Mouse (Mus musculus) embryonic facial prominence, embryonic 14.5 days (tissue): ENCODE measurements around the gene Cryba4. TPM values are rescaled to one million over a fixed set of nuclear protein-coding genes. Genes with fewer than 3 reads are reported as not detected.

Source experiments
- ATAC-seq: fragments of 200-750 bp; cut with Nextera tagmentation; 2 replicates; pipeline ENCODE4 v1.8.0; 2017; ENCODE audit warnings: low read depth, moderate number of reproducible peaks, moderate TSS enrichment
- DNase-seq: peaks from one replicate; pipeline ENCODE4 v3.0.0-alpha.2; 2015; ENCODE audit warnings: low spot score
- H3K27ac ChIP-seq: fragments of 300-500 bp; sonication (generic); replicated peaks from 2 replicates; pipeline ENCODE4 v1.5.1; 2014; ENCODE audit warnings: low read depth, mild to moderate bottlenecking, low read length, moderate library complexity
- H3K27me3 ChIP-seq: fragments of 300-500 bp; sonication (generic); replicated peaks from 2 replicates; pipeline ENCODE4 v1.6.1; 2014; ENCODE audit warnings: low read length; ENCODE audit not compliant: control insufficient read depth, insufficient read depth
- H3K36me3 ChIP-seq: fragments of 300-500 bp; sonication (generic); 2 replicates; pipeline ENCODE4 v1.6.1; 2014; ENCODE audit warnings: low read length, mixed read lengths; ENCODE audit not compliant: control insufficient read depth, insufficient read depth
- H3K4me1 ChIP-seq: fragments of 300-500 bp; sonication (generic); 2 replicates; pipeline ENCODE4 v1.6.1; 2014; ENCODE audit warnings: antibody characterized with exemption, low read length; ENCODE audit not compliant: control insufficient read depth, insufficient read depth
- H3K4me2 ChIP-seq: fragments of 300-500 bp; sonication (generic); 2 replicates; pipeline ENCODE4 v1.6.1; 2014; ENCODE audit warnings: low read depth, mild to moderate bottlenecking, low read length, moderate library complexity, mixed read lengths
- H3K4me3 ChIP-seq: fragments of 300-500 bp; sonication (generic); 2 replicates; pipeline ENCODE4 v1.5.1; 2014; ENCODE audit warnings: low read depth, mild to moderate bottlenecking, low read length
- H3K9ac ChIP-seq: fragments of 300-500 bp; sonication (generic); 2 replicates; pipeline ENCODE4 v1.6.1; 2014; ENCODE audit warnings: low read depth, mild to moderate bottlenecking, low read length, moderate library complexity, mixed read lengths
- H3K9me3 ChIP-seq: fragments of 300-500 bp; sonication (generic); 2 replicates; pipeline ENCODE4 v1.6.1; 2016; ENCODE audit warnings: low read length; ENCODE audit not compliant: control insufficient read depth
- WGBS: fragments of 180-500 bp; shearing (Covaris S2); extraction: QIAGEN DNeasy Blood & Tissue Kit; methylation state at CpG from one replicate; pipeline ENCODE4 v1.1.7; 2014; 5-methylcytosine and 5-hydroxymethylcytosine counted together
- polyA plus RNA-seq: library from polyadenylated mRNA; unstranded; fragments of >200 nt; fragmentation: Nextera tagmentation; extraction: Ambion mirVana; gene quantifications from 2 replicates; pipeline ENCODE4 v1.2.1, GENCODE M21; 2014

Cryba4 gene
- polyA plus RNA-seq, 1 experiment from 2014 or later, result 2.8 TPM

GRCm38 (mm10) chr5:112288193-112289141 lies 36.1 kb upstream of the Cryba4 start:
- WGBS, result 76% methylated on average over 9 of the region's 9 CpGs
- Histone ChIP-seq H3K4me3 (no peak overlapping the region), H3K27ac (no peak overlapping the region), H3K4me2 (no peak overlapping the region), H3K9ac (no peak overlapping the region), H3K4me1 (no peaks in the 10 kb centered on the region; the same call in 1 of the 2 replicates), H3K9me3 (no peaks in the 10 kb centered on the region), H3K27me3 (no peaks in the 10 kb centered on the region), H3K36me3 (no peaks in the 10 kb centered on the region)
- ATAC-seq (no peak), DNase-seq (no peak)

DNA sequence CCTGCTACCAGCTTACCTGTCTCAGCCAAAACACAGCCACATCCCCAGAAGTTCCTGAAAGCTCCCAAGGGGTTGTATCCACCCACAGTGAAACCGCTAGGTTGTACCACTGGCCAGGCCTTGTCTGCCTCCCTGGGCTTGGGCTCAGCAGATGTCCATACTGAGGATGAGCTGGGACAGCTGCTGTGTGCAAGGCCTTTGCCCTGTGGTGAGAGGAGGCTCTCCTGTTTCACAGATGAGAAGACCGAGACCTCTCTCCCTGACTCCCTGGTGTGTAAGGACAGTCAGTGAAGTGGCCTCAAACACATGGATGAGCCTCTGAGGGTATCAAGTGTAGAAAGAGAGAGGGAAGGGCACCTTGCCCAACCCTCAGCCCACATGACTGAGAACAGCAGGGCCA lies 35.3 kb upstream of the Cryba4 start:
- Histone ChIP-seq H3K4me2 (no peak overlapping the region), H3K4me1 (no peaks in the 10 kb centered on the region; the same call in 1 of the 2 replicates), H3K27me3 (no peaks in the 10 kb centered on the region), H3K27ac (no peak overlapping the region), H3K9me3 (no peaks in the 10 kb centered on the region), H3K4me3 (no peak overlapping the region), H3K9ac (no peak overlapping the region), H3K36me3 (no peaks in the 10 kb centered on the region)
- WGBS, result 84% methylated on average over 2 of the region's 2 CpGs
- DNase-seq, result no peak
- ATAC-seq, result no peak

DNA sequence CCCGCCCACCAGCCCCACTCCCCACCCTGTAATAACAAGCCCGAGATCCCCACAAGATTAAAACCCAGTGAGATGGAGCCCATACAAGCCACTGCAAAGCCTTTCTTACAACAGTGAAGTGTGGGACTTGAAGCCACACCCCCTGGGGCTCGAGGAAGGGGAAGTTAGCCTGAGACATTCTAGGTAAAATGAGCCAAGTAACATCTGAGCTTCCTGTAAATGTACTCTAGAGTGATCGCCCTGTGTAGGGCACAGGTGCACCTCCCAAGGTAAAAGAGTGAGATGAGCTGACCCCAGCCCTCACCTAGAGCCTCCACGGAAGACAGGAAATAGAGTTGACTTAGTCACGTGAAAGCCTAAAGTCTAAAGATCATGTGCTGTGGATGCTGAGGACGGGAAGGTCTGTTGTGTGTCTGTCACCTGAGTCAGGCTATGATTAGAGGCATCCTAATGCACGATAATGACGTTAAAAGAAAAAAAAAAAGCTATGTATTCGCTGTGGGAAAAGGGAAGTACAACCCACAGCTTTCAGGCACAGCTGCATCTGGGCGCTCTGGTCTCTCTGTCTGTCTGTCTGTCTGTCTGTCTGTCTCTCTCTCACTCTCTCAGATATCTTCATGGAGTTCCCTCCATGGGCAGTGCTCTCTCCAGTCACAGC lies 34.8 kb upstream of the Cryba4 start:
- Histone ChIP-seq H3K4me1 (no peaks in the 10 kb centered on the region; the same call in 1 of the 2 replicates), H3K36me3 (no peaks in the 10 kb centered on the region), H3K9me3 (no peaks in the 10 kb centered on the region), H3K27me3 (no peaks in the 10 kb centered on the region), H3K4me3 (no peak overlapping the region), H3K4me2 (no peak overlapping the region), H3K9ac (no peak overlapping the region), H3K27ac (no peak overlapping the region)
- WGBS, result 58% methylated on average over 11 of the region's 11 CpGs
- ATAC-seq (no peak), DNase-seq (no peak)

DNA sequence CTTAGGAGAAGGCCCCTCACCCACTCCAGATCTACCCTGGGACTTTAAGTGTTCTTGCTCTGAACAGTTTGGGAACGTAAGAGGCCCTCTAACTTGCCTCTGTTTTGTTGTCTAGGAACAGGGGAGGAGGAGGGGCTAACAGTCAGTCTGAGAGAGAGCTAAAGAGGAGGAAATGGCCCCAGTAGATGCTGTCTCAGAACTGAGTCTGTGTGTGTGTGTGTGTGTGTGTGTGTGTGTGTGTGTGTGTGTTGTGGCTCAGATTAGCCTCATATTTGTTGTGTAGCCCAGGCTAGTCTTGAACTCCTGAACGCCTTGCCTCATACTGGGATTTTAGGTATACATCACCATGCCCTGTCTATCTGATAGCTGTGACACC lies 34.3 kb upstream of the Cryba4 start:
- H3K4me3 ChIP-seq, result no peak overlapping the region
- H3K36me3 ChIP-seq, result no peaks in the 10 kb centered on the region
- no peak overlapping the region for H3K27ac ChIP-seq
- no peaks in the 10 kb centered on the region for H3K9me3 ChIP-seq
- no peaks in the 10 kb centered on the region for H3K27me3 ChIP-seq
- DNase-seq (no peak), ATAC-seq (no peak)
- H3K4me1 ChIP-seq, result no peaks in the 10 kb centered on the region; the same call in 1 of the 2 replicates
- WGBS, result 70% methylated on average over 2 of the region's 2 CpGs
- no peak overlapping the region for H3K9ac ChIP-seq
- no peak overlapping the region for H3K4me2 ChIP-seq

DNA sequence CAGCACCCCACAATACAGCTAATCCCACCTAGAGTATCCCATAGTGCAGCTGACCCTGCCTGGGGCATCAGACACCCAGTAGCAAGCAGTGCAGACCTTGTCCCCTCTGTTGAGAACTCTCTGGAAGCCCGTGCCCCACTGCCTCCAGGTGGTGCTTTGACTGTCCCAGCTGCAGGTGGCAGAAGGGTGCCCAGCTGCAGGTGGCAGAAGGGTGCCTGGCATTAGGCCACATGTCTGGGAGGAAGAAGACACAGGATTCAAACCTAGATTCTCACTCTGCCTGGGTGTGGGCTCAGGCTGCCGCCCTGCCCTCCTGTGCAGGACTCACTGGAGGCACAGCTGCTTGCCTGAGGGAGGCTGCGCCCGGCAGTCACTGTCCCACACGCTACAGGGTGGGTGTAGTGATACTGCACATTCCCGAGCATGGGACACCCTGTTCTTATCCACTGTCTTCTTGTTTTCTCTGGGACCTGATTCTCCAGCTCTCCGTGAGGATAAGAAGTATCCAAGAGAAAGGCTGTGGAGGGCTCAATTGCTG lies 33.3 kb upstream of the Cryba4 start:
- Histone ChIP-seq H3K9ac (no peak overlapping the region), H3K27ac (no peak overlapping the region), H3K9me3 (no peaks in the 10 kb centered on the region), H3K4me1 (peaks cover 8% of the 10 kb centered on the region; the same call in 1 of the 2 replicates), H3K27me3 (no peaks in the 10 kb centered on the region), H3K36me3 (no peaks in the 10 kb centered on the region), H3K4me3 (no peak overlapping the region), H3K4me2 (no peak overlapping the region)
- DNase-seq, result no peak
- WGBS, result 84% methylated on average over 6 of the region's 7 CpGs
- no peak for ATAC-seq

GRCm38 (mm10) chr5:112284203-112284582 lies 31.9 kb upstream of the Cryba4 start:
- Histone ChIP-seq H3K4me3 (no peak overlapping the region), H3K36me3 (no peaks in the 10 kb centered on the region), H3K4me1 (peaks cover 11% of the 10 kb centered on the region; the same call in 1 of the 2 replicates), H3K4me2 (no peak overlapping the region), H3K9me3 (no peaks in the 10 kb centered on the region), H3K27ac (0 out of 2 replicates have a peak overlapping the region, but pooled peaks have one; percentile 11), H3K9ac (no peak overlapping the region), H3K27me3 (no peaks in the 10 kb centered on the region)
- 78% methylated on average over 6 of the region's 7 CpGs for WGBS
- DNase-seq (no peak), ATAC-seq (no peak)

DNA sequence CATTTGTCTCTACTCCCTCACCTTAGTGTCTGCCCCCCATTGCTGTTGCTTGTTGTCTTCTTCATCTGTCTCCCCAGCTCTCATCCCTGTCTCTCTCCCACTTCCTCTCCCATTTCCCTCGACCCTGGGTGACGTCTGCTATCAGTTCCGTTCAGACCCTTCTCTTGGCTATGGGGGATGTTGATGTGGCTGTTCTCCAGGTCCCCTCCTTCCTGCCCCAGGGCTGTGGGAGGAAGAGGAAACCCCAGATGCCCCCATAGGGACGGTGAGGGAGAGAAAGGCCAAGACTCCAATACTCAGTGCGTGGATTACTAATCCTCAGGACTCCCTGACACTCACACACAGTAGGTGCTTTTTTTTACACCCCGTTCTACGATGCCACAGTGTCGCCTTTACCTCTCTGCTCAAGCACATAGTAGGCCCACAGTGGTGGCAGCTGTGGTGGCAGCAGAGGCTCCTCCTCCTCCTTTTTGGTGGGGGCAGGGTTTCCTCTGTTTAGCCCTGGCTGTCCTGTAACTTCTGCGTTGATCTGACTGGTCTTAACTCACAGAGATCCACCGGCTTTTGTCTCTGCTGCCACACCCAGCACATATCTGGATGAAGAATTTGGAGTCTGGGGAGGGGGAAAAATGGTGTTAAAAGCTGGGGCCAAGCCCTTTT lies 31.4 kb upstream of the Cryba4 start:
- ATAC-seq, result no peak

DNA sequence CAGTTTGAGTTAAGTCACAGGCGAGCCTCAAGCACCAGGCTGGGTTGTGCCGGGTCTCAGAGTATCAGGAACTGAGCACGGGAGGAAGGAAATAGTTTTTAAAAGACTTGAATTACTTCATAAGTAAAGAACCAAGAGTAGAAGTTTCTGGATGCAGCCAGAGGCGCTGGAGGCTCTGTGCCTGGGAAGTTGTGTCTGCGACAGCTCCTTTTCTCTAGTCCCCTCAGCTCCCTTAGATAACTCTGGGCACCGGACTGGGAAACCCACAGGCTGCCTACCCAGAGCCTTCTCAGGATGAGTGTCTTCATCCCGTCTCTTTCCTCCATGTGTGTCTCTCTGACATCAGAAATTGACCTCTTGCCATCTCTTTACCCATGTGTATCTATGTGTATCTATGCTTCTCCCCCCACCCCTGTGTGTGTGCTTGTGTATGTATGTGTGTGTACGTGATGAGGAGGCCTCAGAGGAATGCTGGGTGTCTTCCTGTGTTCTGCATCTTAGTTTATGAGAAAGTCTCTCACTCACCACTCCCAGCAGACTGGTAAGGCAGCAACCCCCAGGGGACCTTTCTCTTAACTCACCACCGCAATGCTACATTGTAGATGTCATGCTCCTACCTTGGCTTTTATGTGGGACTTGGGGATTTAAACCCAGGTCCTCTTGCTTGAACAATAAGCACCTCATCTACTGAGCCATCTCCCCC lies 30.6 kb upstream of the Cryba4 start:
- WGBS, result 62% methylated on average over 9 of the region's 9 CpGs
- ATAC-seq (no peak), DNase-seq (no peak)
- Histone ChIP-seq H3K4me2 (no peak overlapping the region), H3K4me3 (no peak overlapping the region), H3K9ac (no peak overlapping the region), H3K4me1 (peaks cover 15% of the 10 kb centered on the region; the same call in 1 of the 2 replicates), H3K36me3 (no peaks in the 10 kb centered on the region), H3K27ac (no peak overlapping the region), H3K27me3 (no peaks in the 10 kb centered on the region), H3K9me3 (no peaks in the 10 kb centered on the region)

More for the DNA sequence above, 31.4 kb upstream of the Cryba4 start:
- H3K9ac ChIP-seq, result no peak overlapping the region
- 61% methylated on average over 10 of the region's 10 CpGs for WGBS
- DNase-seq, result no peak
- H3K27ac ChIP-seq, result 0 out of 2 replicates have a peak overlapping the region, but pooled peaks have one; percentile 11
- no peaks in the 10 kb centered on the region for H3K9me3 ChIP-seq
- H3K4me1 ChIP-seq, result peaks cover 15% of the 10 kb centered on the region; the same call in 1 of the 2 replicates
- no peak overlapping the region for H3K4me2 ChIP-seq
- no peaks in the 10 kb centered on the region for H3K36me3 ChIP-seq
- H3K27me3 ChIP-seq, result no peaks in the 10 kb centered on the region
- no peak overlapping the region for H3K4me3 ChIP-seq
